Mouse (Mus musculus) hindbrain, embryonic 16.5 days (tissue): ENCODE measurements around the gene Akap2. TPM values are rescaled to one million over a fixed set of nuclear protein-coding genes. Genes with fewer than 3 reads are reported as not detected.

ENCODE experiments used
- ATAC-seq: fragments of 200-750 bp; cut with Nextera tagmentation; 2 replicates; pipeline ENCODE4 v1.8.0; 2017; ENCODE audit warnings: moderate TSS enrichment, moderate library complexity
- H3K27ac ChIP-seq: fragments of 300-500 bp; sonication (generic); 2 replicates; pipeline ENCODE4 v1.5.1; 2014; ENCODE audit warnings: low read depth, mild to moderate bottlenecking, control low read depth, low read length, moderate library complexity
- H3K27me3 ChIP-seq: fragments of 300-500 bp; sonication (generic); replicated peaks from 2 replicates; pipeline ENCODE4 v1.6.1; 2014; ENCODE audit warnings: low read length; ENCODE audit not compliant: control insufficient read depth, insufficient read depth
- H3K36me3 ChIP-seq: fragments of 300-500 bp; sonication (generic); 2 replicates; pipeline ENCODE4 v1.6.1; 2014; ENCODE audit warnings: mild to moderate bottlenecking, low read length, moderate library complexity, mixed read lengths; ENCODE audit not compliant: control insufficient read depth, insufficient read depth
- H3K4me1 ChIP-seq: fragments of 300-500 bp; sonication (generic); 2 replicates; pipeline ENCODE4 v1.6.1; 2014; ENCODE audit warnings: low read depth, low read length; ENCODE audit not compliant: control insufficient read depth, insufficient read depth
- H3K4me2 ChIP-seq: fragments of 300-500 bp; sonication (generic); 2 replicates; pipeline ENCODE4 v1.6.1; 2014; ENCODE audit warnings: mild to moderate bottlenecking, low read length, control low read depth, moderate library complexity
- H3K4me3 ChIP-seq: fragments of 300-500 bp; sonication (generic); 2 replicates; pipeline ENCODE4 v1.5.1; 2014; ENCODE audit warnings: mild to moderate bottlenecking, low read length, control low read depth, moderate library complexity
- H3K9ac ChIP-seq: fragments of 300-500 bp; sonication (generic); 2 replicates; pipeline ENCODE4 v1.6.1; 2014; ENCODE audit warnings: low read depth, mild to moderate bottlenecking, control low read depth, low read length, moderate library complexity
- H3K9me3 ChIP-seq: fragments of 300-500 bp; sonication (generic); 2 replicates; pipeline ENCODE4 v1.6.1; 2014; ENCODE audit warnings: mild to moderate bottlenecking, low read length, moderate library complexity; ENCODE audit not compliant: control insufficient read depth
- WGBS: fragments of 180-500 bp; shearing (Covaris S2); extraction: QIAGEN DNeasy Blood & Tissue Kit; methylation state at CpG from one replicate; pipeline ENCODE4 v1.1.7; 2014; 5-methylcytosine and 5-hydroxymethylcytosine counted together
- polyA plus RNA-seq: library from polyadenylated mRNA; unstranded; fragments of >200 nt; fragmentation: Nextera tagmentation; extraction: Ambion mirVana; gene quantifications from 2 replicates; pipeline ENCODE4 v1.2.1, GENCODE M21; 2015

Gene Akap2
- polyA plus RNA-seq, 1 experiment from 2014 or later: 11.4 TPM

- no peak overlapping the region for H3K4me3 ChIP-seq
- ATAC-seq: no peak; the same call in 1 of the 2 replicates
- no peaks in the 10 kb centered on the region for H3K36me3 ChIP-seq
- H3K4me1 ChIP-seq: peaks cover 2% of the 10 kb centered on the region
- H3K4me2 ChIP-seq: no peak overlapping the region
- no peaks in the 10 kb centered on the region for H3K27me3 ChIP-seq
- no peak overlapping the region for H3K9ac ChIP-seq
- H3K9me3 ChIP-seq: no peaks in the 10 kb centered on the region
- 24% methylated on average over 7 of the region's 7 CpGs for WGBS
- no peak overlapping the region for H3K27ac ChIP-seq
These were observed 3.5 kb downstream of the Akap2 start for GRCm38 (mm10) chr4:57720869-57721361.

DNA sequence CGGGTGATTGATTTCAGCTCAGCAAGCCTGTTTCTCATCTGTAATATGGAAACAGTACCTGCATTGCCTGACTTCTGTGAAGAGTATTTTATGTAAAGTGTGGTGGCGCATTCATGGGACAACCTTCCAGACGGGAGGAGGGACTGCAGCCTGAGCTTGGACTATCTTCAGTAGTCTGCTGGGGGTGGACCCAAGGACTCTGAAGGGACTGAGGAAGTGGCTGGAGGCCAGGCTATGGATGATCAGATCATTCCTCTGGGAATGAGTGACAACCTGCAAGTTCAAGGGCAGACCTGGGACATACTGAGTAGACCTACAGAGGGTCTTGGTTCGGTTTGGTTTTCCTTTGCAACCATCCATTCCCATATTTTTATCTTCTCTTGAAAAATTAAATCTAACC is 4.8 kb downstream of the Akap2 start:
- no peak overlapping the region for H3K27ac ChIP-seq
- no peak overlapping the region for H3K4me2 ChIP-seq
- 92% methylated on average over 4 of the region's 4 CpGs for WGBS
- no peaks in the 10 kb centered on the region for H3K27me3 ChIP-seq
- ATAC-seq: no peak
- no peak overlapping the region for H3K9ac ChIP-seq
- no peaks in the 10 kb centered on the region for H3K4me1 ChIP-seq
- no peaks in the 10 kb centered on the region for H3K36me3 ChIP-seq
- H3K9me3 ChIP-seq: no peaks in the 10 kb centered on the region
- no peak overlapping the region for H3K4me3 ChIP-seq

GRCm38 (mm10) chr4:57723659-57724058 is 6.2 kb downstream of the Akap2 start:
- Histone ChIP-seq H3K36me3 (no peaks in the 10 kb centered on the region), H3K4me1 (no peaks in the 10 kb centered on the region), H3K4me3 (no peak overlapping the region), H3K9ac (no peak overlapping the region), H3K4me2 (no peak overlapping the region), H3K27me3 (no peaks in the 10 kb centered on the region), H3K27ac (no peak overlapping the region), H3K9me3 (no peaks in the 10 kb centered on the region)
- WGBS: 41% methylated on average over 2 of the region's 2 CpGs
- no peak for ATAC-seq

GRCm38 (mm10) chr4:57725569-57725968 is 8.1 kb downstream of the Akap2 start:
- no peak overlapping the region for H3K4me3 ChIP-seq
- H3K4me2 ChIP-seq: no peak overlapping the region
- no peaks in the 10 kb centered on the region for H3K36me3 ChIP-seq
- no peaks in the 10 kb centered on the region for H3K27me3 ChIP-seq
- H3K9ac ChIP-seq: no peak overlapping the region
- WGBS: 90% methylated on average over 1 of the region's 1 CpGs
- no peaks in the 10 kb centered on the region for H3K4me1 ChIP-seq
- H3K9me3 ChIP-seq: no peaks in the 10 kb centered on the region
- no peak for ATAC-seq
- H3K27ac ChIP-seq: no peak overlapping the region

DNA sequence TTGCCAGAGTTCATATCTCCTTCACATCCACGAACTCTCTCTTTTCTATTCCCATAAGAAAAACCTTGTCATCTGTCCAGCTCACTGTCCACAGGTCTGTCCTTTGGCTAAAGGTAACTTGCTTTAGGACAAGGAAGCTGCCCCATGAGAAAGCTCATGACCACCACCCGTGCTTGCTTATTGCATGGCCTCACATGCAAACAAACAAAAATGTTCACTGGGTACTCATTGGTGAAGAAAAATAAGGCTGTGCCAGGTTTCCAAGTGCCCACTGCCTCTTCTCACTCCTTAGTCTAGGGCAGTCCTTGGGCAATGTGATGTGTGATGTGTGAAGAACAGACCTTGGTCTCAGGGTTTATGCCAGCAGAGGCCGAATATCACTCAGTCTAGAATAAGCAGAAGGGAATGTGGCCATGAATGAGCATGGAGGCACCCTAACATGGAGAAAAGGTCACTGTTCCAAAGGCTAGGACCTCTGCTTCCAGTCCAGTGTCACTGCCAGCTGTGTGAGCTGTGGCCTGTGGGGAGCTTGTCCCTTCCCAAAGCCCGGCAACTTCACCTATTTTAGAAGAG is 11.2 kb downstream of the Akap2 start:
- Histone ChIP-seq H3K9me3 (no peaks in the 10 kb centered on the region), H3K4me2 (no peak overlapping the region), H3K4me3 (no peak overlapping the region), H3K27ac (no peak overlapping the region), H3K9ac (no peak overlapping the region), H3K4me1 (no peaks in the 10 kb centered on the region), H3K36me3 (no peaks in the 10 kb centered on the region), H3K27me3 (no peaks in the 10 kb centered on the region)
- ATAC-seq: no peak
- 90% methylated on average over 4 of the region's 4 CpGs for WGBS

- WGBS: 89% methylated on average over 6 of the region's 6 CpGs
These were observed 12.6 kb downstream of the Akap2 start for GRCm38 (mm10) chr4:57730047-57730446.

DNA sequence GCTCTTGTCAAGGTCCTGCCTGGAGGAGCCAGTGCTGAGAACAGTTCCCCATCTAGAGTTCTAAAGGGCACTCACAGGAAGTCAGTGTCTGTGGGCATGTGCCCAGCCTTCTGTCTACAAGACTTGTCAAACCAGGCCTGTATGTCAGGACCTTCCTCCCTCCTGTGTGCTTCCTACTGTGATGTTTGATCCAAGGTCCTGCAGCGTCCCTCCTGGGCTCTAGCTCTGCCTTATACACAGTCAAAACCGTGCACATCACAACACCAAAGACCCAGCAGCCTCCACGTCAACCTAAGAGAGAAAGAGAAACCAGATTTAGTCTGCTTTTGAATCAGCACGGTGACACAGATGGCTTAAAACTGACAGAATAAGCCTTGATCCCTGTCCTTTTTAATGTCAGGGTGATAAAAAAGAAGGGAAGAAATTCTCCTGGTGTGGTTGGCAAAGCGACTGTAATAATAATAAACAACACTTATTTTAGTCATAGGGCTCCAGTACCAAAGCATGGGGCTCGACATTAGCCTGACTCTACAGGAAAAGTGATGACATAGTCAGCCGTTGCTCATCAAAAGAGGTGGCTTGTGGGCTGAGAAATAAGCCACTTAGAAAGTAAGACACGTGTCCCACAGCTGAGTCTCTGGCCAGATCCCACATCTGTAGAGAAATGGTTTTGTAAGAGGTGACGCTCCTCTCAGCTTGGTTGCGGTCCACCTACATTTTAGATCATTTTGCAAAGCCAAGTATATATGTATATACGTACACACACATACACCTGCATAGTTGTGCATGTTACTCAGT is 13.5 kb downstream of the Akap2 start:
- WGBS: 84% methylated on average over 11 of the region's 11 CpGs
- Histone ChIP-seq H3K4me2 (no peak overlapping the region), H3K27me3 (no peaks in the 10 kb centered on the region), H3K9ac (no peak overlapping the region), H3K4me1 (no peaks in the 10 kb centered on the region), H3K27ac (no peak overlapping the region), H3K4me3 (no peak overlapping the region), H3K9me3 (no peaks in the 10 kb centered on the region), H3K36me3 (no peaks in the 10 kb centered on the region)
- ATAC-seq: no peak

More at GRCm38 (mm10) chr4:57730047-57730446, 12.6 kb downstream of the Akap2 start:
- H3K27me3 ChIP-seq: no peaks in the 10 kb centered on the region
- H3K27ac ChIP-seq: no peak overlapping the region
- H3K4me3 ChIP-seq: no peak overlapping the region
- H3K9me3 ChIP-seq: no peaks in the 10 kb centered on the region
- H3K4me1 ChIP-seq: no peaks in the 10 kb centered on the region
- no peaks in the 10 kb centered on the region for H3K36me3 ChIP-seq
- no peak for ATAC-seq
- no peak overlapping the region for H3K4me2 ChIP-seq
- no peak overlapping the region for H3K9ac ChIP-seq

DNA sequence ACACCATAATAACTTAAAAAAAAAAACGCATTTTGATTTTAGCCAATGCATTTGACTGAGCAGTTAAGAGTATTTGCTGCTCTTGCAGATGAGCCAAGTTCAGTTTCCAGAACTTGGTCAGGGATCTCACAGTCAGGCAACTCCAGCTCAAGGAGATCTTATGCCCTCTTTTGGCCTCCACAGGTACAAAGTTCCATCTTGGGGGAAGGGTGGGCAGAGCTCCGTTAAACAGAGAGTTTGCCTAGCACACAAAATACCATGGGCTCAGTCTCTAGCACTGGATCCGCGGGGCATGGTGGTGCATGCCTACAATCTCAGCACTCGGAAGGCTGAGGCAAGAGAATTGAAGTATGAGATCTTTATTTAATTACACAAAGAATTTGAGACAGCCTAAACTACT is 14.9 kb downstream of the Akap2 start:
- no peaks in the 10 kb centered on the region for H3K36me3 ChIP-seq
- WGBS: 82% methylated on average over 5 of the region's 5 CpGs
- no peaks in the 10 kb centered on the region for H3K4me1 ChIP-seq
- H3K4me3 ChIP-seq: no peak overlapping the region
- no peak overlapping the region for H3K9ac ChIP-seq
- no peak for ATAC-seq
- no peak overlapping the region for H3K4me2 ChIP-seq
- no peaks in the 10 kb centered on the region for H3K27me3 ChIP-seq
- no peak overlapping the region for H3K27ac ChIP-seq
- no peaks in the 10 kb centered on the region for H3K9me3 ChIP-seq

DNA sequence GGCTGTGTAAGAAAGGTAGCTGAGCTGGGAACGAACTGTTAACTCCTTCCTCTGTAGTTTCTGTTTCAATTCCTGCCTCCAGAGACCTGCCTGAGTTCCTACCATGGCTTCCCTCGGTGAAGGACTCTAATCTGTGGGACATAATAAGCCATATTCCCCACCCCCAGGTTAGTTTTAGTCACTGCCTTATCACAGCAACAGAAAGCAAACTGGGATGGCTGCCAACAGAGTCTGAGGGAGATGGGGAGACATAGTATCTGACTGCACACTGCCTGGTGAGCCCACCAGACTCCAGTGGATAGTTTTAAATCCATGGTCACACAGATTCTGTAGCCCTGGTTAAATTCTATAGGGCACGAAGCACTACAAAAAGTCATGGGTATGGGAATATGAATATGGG is 16.0 kb downstream of the Akap2 start:
- WGBS: 78% methylated on average over 3 of the region's 3 CpGs
- Histone ChIP-seq H3K27ac (no peak overlapping the region), H3K36me3 (no peaks in the 10 kb centered on the region), H3K4me3 (no peak overlapping the region), H3K9me3 (no peaks in the 10 kb centered on the region), H3K4me2 (no peak overlapping the region), H3K27me3 (no peaks in the 10 kb centered on the region), H3K9ac (no peak overlapping the region), H3K4me1 (no peaks in the 10 kb centered on the region)
- ATAC-seq: no peak
